Mouse (Mus musculus) embryonic facial prominence, embryonic 13.5 days (tissue): Measurements from ENCODE around the gene Gm8279. TPM values are rescaled to one million over a fixed set of nuclear protein-coding genes. Genes with fewer than 3 reads are reported as not detected.
"Not testable (repeated sequence)": the region's sequence is repeated elsewhere in the genome, so short reads cannot be mapped to it uniquely, and the experiment has no call there.

Experiments
- ATAC-seq: fragments of 200-750 bp; cut with Nextera tagmentation; 2 replicates; pipeline ENCODE4 v1.8.0; 2017; ENCODE audit warnings: low read depth; ENCODE audit not compliant: insufficient number of reproducible peaks, insufficient read depth, low FRiP score, low TSS enrichment
- H3K27ac ChIP-seq: fragments of 300-500 bp; sonication (generic); 2 replicates; pipeline ENCODE4 v1.5.1; 2015; ENCODE audit warnings: moderate library complexity, mild to moderate bottlenecking, inconsistent platforms
- H3K27me3 ChIP-seq: fragments of 300-500 bp; sonication (generic); 2 replicates; pipeline ENCODE4 v1.6.1; 2015; ENCODE audit warnings: mild to moderate bottlenecking, inconsistent platforms
- H3K36me3 ChIP-seq: fragments of 300-500 bp; sonication (generic); 2 replicates; pipeline ENCODE4 v1.6.1; 2015; ENCODE audit warnings: mild to moderate bottlenecking, inconsistent platforms
- H3K4me1 ChIP-seq: fragments of 300-500 bp; sonication (generic); 2 replicates; pipeline ENCODE4 v1.6.1; 2015; ENCODE audit warnings: inconsistent platforms
- H3K4me2 ChIP-seq: fragments of 300-500 bp; sonication (generic); 2 replicates; pipeline ENCODE4 v1.6.1; 2015; ENCODE audit warnings: moderate library complexity, mild to moderate bottlenecking, inconsistent platforms
- H3K4me3 ChIP-seq: fragments of 300-500 bp; sonication (generic); 2 replicates; pipeline ENCODE4 v1.5.1; 2015; ENCODE audit warnings: mild to moderate bottlenecking, inconsistent platforms
- H3K9ac ChIP-seq: fragments of 300-500 bp; sonication (generic); 2 replicates; pipeline ENCODE4 v1.6.1; 2015; ENCODE audit warnings: mild to moderate bottlenecking, inconsistent platforms
- H3K9me3 ChIP-seq: fragments of 300-500 bp; sonication (generic); 2 replicates; pipeline ENCODE4 v1.6.1; 2016; ENCODE audit warnings: inconsistent platforms
- WGBS: fragments of 180-500 bp; shearing (Covaris S2); methylation state at CpG from one replicate; pipeline ENCODE4 v1.1.7; 2015; ENCODE audit warnings: mixed read lengths; 5-methylcytosine and 5-hydroxymethylcytosine counted together
- polyA plus RNA-seq: library from polyadenylated mRNA; unstranded; fragments of >200 nt; fragmentation: Nextera tagmentation; extraction: Ambion mirVana; gene quantifications from 2 replicates; pipeline ENCODE4 v1.2.1, GENCODE M21; 2015

Gene Gm8279
- not detected in 2 replicates for polyA plus RNA-seq

- 80% methylated on average over 2 of the region's 2 CpGs for WGBS
- not testable (repeated sequence) for H3K36me3 ChIP-seq, ATAC-seq, H3K9me3 ChIP-seq, H3K4me2 ChIP-seq, H3K27me3 ChIP-seq, H3K27ac ChIP-seq, H3K9ac ChIP-seq, H3K4me1 ChIP-seq, H3K4me3 ChIP-seq
Measured at GRCm38 (mm10) chr14:5131219-5131618, at the start of gene Gm8279. Gm8279 (plus strand) TSS chr14:5131519.

- H3K27ac ChIP-seq, ATAC-seq, H3K4me3 ChIP-seq, H3K4me2 ChIP-seq, H3K36me3 ChIP-seq, H3K4me1 ChIP-seq, H3K9me3 ChIP-seq, H3K9ac ChIP-seq, H3K27me3 ChIP-seq: not testable (repeated sequence)
- WGBS: no CpG with 5 or more reads among the region's 1 CpGs
Measured at GRCm38 (mm10) chr14:5164235-5164634, 32.9 kb downstream of the Gm8279 start, which contains the start of gene Gm3317. Gm3317 (plus strand) TSS chr14:5164535.

DNA sequence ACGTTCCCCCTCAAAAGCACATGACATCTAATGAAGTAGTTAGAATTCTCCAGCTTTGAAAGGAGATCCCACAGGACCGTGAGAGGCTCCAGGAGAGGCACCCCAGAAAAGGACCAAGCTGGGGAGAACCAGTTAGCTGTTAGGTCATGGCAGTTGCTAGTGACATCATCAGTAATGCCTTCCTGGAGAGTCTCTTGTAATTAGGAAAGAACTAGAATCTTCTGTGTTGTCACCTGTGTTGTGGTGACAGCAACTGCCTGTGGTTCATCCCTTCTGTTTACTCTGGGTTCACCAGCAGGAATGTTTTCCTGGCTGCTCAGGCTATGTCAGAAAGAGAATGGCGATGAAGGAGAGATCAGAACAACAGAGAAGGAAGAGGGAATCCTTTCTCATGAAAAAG, 54.2 kb downstream of the Gm8279 start, which contains the start of gene Gm8271:
TSS of gene Gm8271 (plus strand) at position 301 of the 400 bp plus-strand sequence.
- H3K4me3 ChIP-seq, ATAC-seq, H3K27me3 ChIP-seq, H3K9ac ChIP-seq, H3K27ac ChIP-seq, H3K4me2 ChIP-seq, H3K36me3 ChIP-seq, H3K9me3 ChIP-seq, H3K4me1 ChIP-seq: not testable (repeated sequence)
- no CpG with 5 or more reads among the region's 3 CpGs for WGBS

Other genes starting within 250 kb of the Gm8279 start
- not detected in 2 replicates for gene Gm3278, start 239.1 kb upstream of the Gm8279 start, polyA plus RNA-seq
- gene Gm8297, start 147.6 kb upstream of the Gm8279 start, polyA plus RNA-seq: not detected in 2 replicates
- gene Gm3298, start 115.6 kb upstream of the Gm8279 start, polyA plus RNA-seq: 0.52 TPM in 1 of 2 replicates, not detected in the other
- not detected in 2 replicates for gene 4930555G01Rik, start 80.9 kb upstream of the Gm8279 start, polyA plus RNA-seq
- 1.0 and 1.3 TPM in 2 replicates for gene Gm8281, start 60.5 kb upstream of the Gm8279 start, polyA plus RNA-seq
- not detected in 2 replicates for gene Gm3317, start 33.0 kb downstream of the Gm8279 start, polyA plus RNA-seq
- gene Gm8271, start 54.3 kb downstream of the Gm8279 start, polyA plus RNA-seq: not detected in 2 replicates
- not detected in 2 replicates for gene Gm3526, start 129.1 kb downstream of the Gm8279 start, polyA plus RNA-seq
- gene Gm3542, start 203.4 kb downstream of the Gm8279 start, polyA plus RNA-seq: not detected in 2 replicates